Mouse (Mus musculus) natural killer cell, adult 2 months (primary cell): ENCODE measurements at regions not wholly inside any gene's neighbourhood (a gene's known extent, or its start where the extent isn't known, plus 50 kb on each side); places are given as distances from the start of the nearest gene placed in this dataset.

Experiments
- DNase-seq, 2 experiments: peaks; one replicate each; pipeline ENCODE4 v3.0.0; 2022; ENCODE audit warnings: low spot score in 2 of 2

DNA sequence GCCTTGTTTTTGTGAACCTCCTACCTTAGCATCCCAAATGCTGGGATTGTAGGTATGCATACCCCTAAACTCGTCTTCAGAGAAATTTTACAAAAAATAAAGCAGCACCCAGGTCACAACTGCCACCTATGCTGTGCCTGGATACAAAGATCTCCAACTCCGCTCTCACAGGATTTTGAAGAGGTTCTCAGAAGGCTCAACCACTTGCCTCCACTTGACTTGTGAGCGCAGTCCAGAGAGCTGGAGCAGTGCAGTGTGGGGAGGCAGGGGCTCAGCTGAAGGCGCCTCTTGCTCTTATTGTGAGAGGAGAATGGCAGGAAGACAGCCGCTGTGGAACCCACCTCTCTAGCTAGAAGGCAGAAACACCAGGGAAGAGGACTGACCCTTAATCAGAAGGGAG is 182.9 kb downstream of the Rap2a start:
- DNase-seq, result no peak

DNA sequence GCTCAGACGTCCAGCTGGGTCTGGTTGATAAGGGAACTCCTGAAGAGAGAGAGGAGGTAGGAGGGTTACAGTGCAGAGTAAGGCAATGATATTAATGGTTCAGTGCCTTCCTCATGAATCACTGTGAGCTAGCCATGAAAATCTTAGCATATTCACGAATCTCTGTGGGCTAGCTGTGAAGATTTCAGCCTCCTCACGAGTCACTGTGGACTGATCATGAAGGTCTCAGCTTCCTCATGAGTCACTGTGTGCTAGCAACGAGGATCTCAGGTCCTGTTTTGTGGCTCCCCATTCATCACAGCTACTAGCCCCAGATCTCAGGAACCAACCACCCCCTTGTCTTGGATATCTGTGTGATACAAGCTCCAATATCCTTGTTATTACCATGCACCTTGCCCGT is 191.4 kb downstream of the Rap2a start:
- no peak for DNase-seq

DNA sequence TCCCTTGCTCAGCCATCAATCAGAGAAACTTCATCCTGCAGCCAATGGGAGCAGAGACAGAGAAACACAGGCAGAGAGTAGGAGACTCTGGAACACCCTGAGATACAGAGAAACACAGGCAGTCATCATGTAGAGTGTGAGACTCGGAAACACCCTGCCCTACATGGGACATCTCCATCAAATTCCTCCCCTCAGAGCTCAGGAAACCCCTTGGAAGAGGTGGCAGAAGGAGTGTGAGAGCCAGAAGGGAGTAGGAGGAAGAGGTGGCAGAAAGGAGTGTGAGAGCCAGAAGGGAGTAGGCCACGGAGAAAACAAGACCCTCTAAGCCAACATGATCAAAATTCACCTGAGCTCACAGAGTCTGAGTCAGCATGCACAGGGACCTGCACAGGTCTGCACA is 197.5 kb downstream of the Rap2a start:
- no peak for DNase-seq

DNA sequence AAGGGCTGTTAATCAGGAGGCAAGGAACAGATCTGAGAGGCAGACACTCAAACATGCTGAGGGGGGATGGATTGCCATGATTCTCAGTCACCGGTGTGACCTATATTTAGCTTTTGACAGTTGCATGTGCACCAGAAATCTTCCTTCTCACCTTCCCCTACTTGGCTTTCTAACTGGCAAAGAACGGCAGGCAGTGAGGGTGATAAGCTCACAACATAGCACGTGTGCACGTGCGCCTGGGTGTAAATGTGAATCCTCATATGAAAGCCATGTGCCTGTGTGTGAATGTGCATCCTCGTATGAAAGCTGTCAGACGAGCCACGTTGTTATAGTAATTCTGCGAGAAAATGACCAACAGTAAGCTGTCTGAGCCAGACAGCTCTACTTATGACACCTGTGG is 200.3 kb downstream of the Rap2a start:
- no peak for DNase-seq

DNA sequence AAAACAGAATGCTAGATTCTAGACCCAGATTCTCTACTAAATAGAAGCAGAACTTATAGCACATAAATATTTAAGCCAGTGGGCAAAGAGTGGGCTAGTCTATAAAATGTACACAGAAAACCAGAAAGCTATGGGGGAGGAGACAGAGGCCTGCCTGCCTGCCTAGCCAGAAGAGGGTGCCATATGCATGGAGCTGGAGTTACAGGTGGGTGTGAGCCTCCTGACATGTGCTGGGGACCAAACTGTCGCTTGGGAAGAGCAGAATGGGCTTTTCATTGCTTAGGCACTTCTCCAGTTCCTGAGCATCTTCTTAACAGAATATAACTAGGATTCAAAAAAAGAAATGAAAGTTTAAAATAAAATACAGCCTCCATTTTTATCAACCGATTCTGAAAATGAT is 200.8 kb downstream of the Rap2a start:
- no peak for DNase-seq

DNA sequence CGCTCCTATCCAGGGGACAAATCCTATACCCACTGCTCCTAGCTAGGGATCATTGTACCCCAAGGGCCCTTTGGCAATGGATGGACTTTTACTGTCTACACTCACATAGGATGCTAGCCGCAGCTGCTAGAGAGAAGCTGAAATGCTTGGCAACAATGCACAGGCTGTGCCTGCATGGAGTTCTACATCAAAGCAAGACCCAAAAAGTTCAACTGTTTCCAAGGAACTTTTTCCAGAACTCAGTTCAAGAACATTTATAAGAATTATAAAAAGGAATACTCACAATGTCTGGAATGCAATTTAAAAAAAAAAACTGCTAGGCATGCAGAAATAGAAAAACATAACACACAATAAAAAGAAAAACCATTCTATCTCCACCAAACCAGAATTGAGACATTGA is 202.0 kb downstream of the Rap2a start:
- no peak for DNase-seq

DNA sequence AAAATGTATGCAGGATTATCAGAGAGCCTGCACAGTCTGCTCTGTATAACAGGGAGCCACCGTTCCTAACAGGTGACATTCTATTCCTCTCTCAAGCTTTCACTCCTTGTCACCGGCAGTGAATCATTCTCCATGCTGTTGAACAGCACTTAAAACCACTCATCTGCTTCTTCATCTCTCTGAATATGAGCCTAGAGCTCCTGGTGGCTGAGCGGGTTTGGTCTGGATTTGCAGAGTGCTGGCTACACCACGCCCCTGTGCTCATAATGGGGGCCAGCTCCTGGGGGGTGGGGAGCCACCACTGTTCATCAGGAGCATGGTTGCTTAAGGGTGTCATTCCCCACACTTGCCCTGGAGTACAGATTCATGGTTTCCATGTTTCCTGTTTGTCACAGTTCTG is 207.0 kb downstream of the Rap2a start:
- no peak for DNase-seq

DNA sequence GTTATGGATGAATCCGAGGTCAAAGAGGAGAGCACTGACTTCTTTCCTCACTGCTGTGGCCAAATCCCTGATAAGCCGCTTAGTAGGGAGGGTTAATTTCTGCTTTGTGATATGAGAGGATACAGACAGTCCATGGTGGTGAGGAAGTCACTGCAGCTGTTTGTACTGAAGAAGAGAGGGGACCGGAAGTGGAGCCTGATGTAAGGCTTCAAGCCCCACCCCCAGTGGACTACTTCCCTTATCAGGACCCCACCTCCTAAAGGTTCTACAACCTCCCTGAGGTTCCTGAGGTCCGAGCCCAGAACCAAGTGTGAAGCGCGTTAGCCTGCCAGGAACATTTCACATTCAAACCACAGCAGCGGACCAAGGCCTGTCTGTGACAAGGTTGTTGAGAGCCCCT is 207.6 kb downstream of the Rap2a start:
- peak in 1 of 2 experiments; percentile 5 for DNase-seq

DNA sequence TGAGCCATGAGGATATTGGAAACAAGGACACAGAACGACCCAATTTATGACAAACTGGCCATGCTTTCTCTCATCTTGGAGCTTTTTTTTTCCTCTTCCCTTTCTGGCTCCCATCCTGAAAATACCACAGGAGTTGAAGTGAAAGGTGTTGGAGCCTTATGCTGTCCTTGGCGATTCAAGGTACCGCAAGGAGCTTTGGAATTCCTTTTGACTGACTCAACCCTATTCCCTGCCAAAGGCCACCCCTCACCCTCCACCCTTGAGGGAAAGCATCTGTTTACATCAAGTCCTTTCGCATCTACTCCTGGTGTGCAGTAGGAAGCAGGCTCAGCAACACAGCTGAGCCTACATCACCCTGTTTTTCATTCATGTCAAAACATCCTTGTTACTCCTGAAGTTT is 208.5 kb downstream of the Rap2a start:
- no peak for DNase-seq

DNA sequence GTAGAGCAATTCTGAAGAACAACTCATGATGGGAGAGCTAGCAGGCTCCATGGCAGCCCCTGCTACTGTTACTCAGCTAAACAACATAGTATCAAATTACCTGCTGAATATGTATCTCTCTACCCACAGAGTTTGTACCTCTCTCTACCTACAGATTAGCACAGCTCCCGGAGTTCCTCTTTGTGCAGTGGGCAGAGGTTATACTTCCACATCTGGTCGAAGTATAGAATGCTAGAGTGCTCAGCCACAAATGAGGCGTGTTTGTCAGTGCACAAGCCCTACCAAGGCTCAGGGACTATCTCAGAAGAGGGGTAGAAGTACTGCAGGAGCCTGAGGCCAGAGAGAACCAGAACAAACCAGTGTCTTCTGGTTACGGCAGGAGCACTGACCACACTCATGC is 211.6 kb upstream of the Ipo5 start:
- DNase-seq, result no peak

DNA sequence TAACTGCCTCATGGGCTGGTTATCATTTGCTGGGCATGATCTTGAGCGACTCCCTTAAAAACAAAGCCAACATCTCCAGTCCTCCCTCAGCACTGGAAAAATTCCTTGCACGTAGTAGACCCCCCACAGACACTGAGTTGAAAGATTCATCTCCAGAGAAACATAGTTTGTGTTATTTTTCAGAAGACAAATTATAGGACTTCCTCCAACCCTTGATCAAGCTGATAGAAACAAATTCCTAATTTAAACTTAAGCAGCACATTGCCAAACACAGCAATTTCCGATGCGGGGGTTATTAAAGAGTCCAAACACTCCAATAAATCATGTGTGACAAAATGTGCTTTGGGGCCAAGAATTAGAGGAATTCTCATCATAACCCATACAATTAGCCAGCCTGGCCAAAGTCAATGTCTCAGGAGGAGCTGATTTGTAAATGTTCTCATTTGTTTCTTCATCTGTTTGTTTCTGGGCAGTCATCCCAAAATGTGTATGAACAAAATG is 205.7 kb upstream of the Ipo5 start:
- no peak for DNase-seq

DNA sequence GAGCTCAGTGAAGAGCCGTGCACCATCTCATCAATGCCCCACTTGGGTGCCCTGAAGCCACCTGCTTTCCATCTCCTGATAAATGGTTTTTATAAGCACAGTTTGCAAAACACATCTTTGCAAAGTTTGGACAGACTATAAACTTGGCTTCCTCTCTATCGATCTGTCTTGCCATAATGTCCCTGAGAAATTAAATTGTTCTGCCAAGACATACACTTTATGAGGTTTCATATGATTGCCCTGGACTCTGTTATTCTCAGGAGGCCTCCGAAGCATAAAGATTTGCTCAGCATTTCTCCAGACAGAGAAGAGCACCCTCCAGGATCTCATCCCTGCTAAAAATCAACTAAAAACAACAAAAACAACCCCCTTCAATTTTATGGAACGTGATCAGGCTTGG is 200.2 kb upstream of the Ipo5 start:
- DNase-seq, result no peak

DNA sequence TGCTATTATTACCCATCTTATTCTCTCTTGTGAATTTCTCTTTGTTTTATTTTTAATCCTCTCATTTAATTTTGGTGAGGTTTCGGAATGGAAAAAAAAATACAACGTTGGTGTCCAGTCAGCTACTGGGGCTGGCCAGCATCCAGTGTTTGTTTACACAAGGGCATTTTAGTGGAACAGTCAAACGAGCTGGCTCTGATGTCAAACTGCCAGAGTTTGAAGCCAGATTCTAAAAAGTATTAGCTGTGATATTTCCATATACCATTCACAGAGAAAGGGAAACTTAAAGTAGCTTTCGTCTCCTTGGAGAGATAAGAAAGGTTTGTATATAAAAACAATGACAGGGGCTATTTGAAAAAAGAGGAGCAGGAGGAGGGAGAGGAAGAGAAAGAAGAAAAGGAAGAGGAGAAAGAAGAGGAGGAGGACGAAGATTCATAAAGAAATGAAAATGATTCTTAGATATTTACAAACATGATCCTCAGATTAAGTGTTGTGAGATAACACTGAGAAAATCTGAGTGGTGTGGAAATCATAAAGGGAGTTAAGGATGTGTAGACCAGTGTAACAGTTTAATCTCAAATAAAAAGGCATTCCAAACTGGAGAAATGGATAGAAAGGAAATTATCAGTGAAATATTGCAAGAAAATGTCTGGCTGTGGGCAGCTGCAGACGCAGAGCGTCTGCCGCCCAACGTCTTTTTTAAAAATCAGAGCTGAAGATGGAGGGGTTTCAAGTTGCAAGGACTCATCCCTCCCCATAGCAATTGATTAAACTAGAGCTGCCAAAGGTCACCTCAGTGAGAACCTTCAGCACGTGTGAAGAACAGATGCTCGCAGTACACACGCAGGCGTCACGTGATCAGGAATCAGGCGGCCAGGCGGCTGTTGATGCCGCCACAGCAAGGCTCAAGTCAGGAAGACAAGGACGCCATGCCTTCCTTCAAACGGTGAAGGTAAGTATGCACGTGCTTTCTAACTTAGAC is 190.3 kb upstream of the Ipo5 start:
- DNase-seq, result no peak

DNA sequence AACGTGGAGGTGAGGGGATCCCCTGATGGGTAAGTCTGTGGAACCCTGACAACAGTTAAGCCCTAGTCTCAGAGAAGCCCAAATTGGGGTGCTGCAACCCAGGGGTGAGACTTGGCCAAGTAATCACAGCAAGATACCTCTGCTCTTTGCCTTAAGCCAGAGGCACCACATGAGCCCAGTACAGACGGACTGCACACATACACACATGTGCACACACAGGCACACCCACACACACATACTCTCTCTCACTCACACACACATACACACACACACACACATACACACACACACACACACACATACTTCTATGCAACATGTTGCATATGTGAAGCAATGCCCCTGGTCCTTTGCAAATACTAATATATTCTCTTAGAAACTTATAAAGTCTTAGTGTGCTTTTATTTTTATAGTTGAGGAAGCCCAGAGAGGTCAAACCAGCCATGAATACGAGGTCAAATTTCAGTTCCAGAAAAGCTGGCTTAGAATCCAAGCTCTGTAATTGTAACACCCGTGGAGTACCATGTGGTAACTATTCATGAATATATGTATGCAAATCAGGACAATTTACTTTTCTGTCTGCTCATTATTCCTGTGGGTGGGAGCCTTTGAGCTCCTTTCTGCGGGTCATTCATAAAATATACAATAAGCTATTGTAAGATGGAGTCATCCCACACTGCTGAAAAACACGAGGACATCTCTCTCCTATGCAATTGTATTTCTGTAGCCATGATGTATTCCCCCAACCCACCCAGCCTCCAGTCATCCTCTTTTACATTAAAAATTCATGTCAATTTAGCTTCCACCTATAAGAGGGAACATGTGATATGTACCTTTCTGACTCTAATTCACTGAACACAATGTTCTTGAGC is 189.2 kb upstream of the Ipo5 start:
- DNase-seq, result no peak

DNA sequence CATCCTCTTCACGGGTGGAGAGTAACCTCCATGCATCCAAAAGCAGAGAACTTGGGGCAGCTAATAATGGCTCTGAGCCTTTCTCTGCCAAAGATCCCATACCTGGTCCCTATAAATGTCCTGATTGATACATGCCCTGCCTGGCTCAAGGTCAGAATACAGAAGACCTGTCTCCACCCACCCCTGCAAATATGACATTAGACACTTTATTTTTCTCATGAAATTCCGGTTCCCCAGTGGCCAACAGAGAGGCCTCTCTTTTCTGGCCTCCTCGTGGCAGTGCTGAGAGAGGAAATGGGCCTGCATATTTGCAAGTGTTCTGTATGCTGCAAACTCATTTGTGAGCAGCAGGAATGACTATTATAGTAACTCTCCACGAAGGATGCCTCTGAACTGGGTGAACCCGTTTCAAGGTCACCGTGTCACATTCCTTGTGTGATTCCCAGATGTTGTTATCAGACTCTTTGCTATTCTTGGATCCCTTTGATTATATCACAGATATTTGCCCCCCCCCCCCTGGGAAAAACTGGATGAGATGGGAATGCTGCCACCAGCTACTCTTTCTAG is 188.4 kb upstream of the Ipo5 start:
- no peak for DNase-seq

DNA sequence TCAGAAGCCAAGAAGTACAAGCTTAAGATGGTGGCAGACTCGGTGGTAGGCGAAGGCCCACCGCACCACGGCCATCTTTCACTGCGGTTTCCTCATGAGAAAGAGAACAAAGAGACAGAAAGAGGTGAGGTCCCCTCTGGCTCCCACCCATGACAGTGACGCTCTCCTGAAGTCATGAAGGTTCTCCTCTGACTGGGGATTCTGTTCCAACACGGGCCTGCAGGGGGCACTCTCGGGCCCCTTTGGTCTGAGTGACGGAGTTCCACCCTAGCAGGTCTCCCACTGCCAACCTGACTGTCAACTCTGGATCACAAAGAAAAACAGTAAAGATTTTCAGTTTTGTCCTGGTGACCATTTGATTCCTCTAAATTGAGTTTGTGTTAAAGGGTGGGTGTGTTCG is 182.9 kb upstream of the Ipo5 start:
- DNase-seq, result no peak

DNA sequence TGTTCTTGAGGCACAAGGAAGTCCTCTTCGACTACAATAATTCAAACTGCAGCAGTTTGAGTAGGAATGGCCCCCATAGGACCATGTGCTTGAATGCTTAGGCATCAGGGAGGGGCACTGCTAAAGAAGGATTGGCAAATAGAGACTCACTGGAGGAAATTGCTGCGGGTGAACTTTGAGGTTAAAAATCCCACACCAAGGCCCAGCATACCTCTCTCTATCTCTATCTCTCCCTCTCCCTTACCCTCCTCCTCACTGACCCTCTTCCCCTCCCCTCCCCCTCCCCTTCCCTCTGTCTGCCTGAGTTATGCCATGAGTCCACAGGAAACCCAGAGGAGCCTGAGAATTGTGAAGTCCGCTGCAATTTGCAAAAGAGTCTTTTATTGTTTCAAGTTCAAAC is 180.8 kb upstream of the Ipo5 start:
- DNase-seq, result no peak

DNA sequence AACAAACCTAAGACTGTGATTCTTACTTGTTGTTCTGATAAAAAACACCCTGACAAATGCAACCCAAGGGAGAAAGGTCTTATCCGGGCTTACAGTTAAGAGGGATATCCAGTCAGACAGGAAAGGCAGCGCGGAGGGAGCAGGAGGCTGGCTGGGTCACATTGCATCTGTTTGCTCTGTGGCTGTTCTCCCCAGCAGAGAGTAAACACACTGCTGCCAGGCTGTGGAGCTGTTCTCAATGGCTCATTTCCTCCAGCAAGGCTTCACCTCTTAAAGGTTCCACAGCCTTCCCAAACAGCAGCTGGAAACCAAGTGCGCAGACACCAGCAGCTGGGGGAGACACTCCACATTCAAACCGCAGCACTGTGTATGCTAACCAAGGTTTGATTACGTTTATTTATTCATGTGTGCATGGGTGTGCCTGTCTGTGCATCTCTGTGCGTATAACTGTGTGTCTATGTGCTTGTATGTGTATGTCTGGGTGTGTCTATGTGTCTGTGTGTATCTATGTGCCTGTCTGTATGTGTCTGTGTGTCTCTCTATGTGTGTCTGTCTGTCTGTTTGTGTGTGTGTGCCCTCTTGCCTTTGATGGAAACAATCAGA is 179.2 kb upstream of the Ipo5 start:
- DNase-seq, result no peak

DNA sequence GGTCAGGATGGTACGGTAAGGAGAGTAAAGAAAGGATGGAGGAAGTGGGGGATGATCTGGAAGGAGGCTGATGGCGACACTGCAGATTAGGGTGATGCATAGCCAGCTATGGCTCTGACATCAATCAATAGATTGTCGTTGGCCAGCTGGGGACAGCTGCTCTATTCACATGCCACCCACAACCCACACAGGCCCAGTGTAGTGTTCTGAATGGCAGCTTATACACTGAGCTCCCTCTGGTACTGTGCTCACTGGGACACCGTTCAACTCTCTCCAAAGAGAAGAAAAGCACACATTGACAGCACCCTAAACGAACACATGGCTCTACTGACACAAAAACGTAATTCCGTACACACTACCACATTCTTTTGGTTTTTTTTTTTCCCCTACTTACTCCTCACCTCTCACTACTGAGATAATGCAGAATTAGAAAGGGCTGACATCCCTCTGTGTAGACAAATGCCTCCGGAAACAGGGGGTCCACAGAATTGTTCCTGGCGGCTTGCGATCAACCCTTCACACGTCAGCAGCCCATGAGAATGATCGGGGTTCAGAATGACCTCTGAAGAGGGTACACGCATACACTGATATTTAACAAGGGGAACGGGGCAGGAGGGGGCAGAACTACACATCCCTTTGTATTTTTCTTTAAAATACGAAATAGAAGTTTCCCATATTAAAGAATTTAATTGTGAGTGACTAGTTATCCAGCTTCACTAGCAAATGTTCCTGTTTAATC is 178.5 kb upstream of the Ipo5 start:
- DNase-seq, result no peak

DNA sequence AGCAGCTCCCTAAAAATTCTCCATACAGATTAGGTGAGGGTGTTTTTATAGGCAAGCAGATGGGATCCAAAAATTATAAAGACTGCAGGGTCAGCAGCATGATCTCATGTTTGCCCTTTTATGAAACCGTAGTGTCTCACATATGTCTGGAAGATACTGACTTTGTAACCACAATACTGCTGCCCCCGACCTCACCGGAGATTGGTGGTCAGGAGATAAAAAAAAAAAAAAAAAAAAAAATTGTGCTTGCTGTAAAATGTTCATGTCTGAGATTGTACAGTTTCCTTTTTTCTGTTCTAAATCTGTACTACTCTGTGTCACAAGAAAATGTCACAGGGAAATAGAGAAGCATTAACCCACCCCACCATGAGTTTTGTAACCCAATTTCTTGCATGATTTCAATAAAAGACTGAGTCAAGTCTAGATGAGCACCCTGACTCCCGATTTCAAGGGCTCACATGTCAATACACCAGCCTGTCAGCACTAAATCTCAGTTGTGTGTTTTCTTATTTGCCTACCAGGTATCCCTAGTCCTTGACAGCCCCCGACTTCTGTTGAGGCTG is 169.5 kb upstream of the Ipo5 start:
- DNase-seq, result no peak

DNA sequence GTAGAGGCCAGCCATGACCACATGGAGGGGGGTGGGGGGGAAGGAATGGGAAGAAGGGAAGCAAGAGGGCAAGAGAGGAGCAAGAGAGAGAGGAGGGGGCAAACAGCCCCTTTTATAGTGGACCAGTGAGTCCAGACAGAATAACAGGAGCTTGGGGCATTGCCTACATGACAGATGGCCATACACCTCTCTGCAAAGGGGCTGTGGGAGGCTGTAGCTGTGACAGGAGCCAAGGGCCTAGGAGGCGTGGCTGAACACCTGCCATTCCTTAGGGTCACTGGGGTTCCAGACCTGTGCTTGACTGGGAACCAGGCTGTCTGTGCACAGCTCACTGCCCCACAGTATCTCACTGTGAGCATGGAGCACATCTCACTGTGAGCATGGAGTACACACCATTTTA is 157.0 kb upstream of the Ipo5 start:
- no peak for DNase-seq
